Mouse (Mus musculus): ENCODE data around the gene Gm9958. TPM values are rescaled to one million over a fixed set of nuclear protein-coding genes. Genes with fewer than 3 reads are reported as not detected.

The Gm9958 gene
- total RNA-seq, 2 experiments from 2014 or later, result 1.4 to 1.6 TPM

DNA sequence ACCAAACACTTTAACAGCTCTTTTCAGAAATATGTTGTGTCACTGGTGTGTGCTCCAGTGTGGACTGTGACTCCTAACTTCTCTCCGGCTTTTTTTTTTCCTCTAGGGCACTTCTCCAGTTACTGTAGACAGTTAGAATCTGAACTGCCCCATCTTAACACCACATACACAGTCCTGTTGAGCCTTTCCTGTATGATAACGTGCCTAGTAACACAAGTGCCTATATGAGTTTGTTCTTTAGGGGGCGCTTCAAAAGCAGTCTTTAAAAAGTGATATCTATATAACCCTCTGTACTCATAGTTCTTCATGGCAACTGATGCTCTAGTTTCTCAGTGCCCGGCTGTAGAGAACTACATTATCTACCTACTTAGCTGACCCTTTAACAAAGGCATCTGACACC, 27.3 kb downstream of the Gm9958 start:
- DNase-seq (ENCODE audit: low spot score in 2 of 2), result no peak
- intact Hi-C loops (cut with DNase I), result no loop called here

- peak; percentile 13 to 54 for DNase-seq (ENCODE audit: low spot score in 2 of 2)
- intact Hi-C loops (cut with DNase I), result no loop called here
Observed at GRCm38 (mm10) chr5:90396817-90397216, 29.8 kb downstream of the Gm9958 start.

GRCm38 (mm10) chr5:90405210-90405609, 38.2 kb downstream of the Gm9958 start:
- intact Hi-C loops (cut with DNase I), result loop anchor here (2.0 to 5.0 kb wide), 3 partner anchors 92 to 246 kb away; no protein-coding TSS in a partner anchor
- peak; percentile 74 to 80 for DNase-seq (ENCODE audit: low spot score in 2 of 2)

GRCm38 (mm10) chr5:90414142-90414924, 47.3 kb downstream of the Gm9958 start:
- DNase-seq (ENCODE audit: low spot score in 2 of 2), result no peak
- intact Hi-C loops (cut with DNase I), result no loop called here

GRCm38 (mm10) chr5:90414925-90415295, 47.9 kb downstream of the Gm9958 start:
- intact Hi-C loops (cut with DNase I), result no loop called here
- no peak for DNase-seq (ENCODE audit: low spot score in 2 of 2)

Other genes starting within 250 kb of the Gm9958 start
- 10 to 100 TPM; 25.0 to 28.5 TPM for gene Cox18, start 143.2 kb upstream of the Gm9958 start, total RNA-seq (2021)
- gene Ankrd17, start 627 bp upstream of the Gm9958 start, total RNA-seq (2021), result 100 to 1,000 TPM; 105 to 106 TPM
- under 1 TPM in 1 of 2 experiments, not detected in 1; 0.29 TPM for gene Alb, start 93.7 kb downstream of the Gm9958 start, total RNA-seq (2021)
- not detected for gene Afp, start 123.5 kb downstream of the Gm9958 start, total RNA-seq (2021)
- gene Afm, start 151.7 kb downstream of the Gm9958 start, total RNA-seq (2021), result not detected
- gene 5830473C10Rik, start 193.9 kb downstream of the Gm9958 start, total RNA-seq (2021), result under 1 TPM; 0.29 to 0.42 TPM

Data from left cerebral cortex, postnatal 14 days (tissue).